Mouse (Mus musculus) heart, postnatal 0 days (tissue): Measurements from ENCODE around the gene Tbc1d13. TPM values are rescaled to one million over a fixed set of nuclear protein-coding genes. Genes with fewer than 3 reads are reported as not detected.
"Not testable (repeated sequence)": the region's sequence is repeated elsewhere in the genome, so short reads cannot be mapped to it uniquely, and the experiment has no call there.

Experiments
- ATAC-seq: fragments of 200-750 bp; cut with Nextera tagmentation; 2 replicates; pipeline ENCODE4 v1.8.0; 2017; ENCODE audit warnings: low read depth, moderate number of reproducible peaks, moderate library complexity; ENCODE audit not compliant: insufficient read depth
- DNase-seq: peaks from one replicate; pipeline ENCODE4 v3.0.0-alpha.2; 2016; ENCODE audit warnings: low spot score
- H3K27ac ChIP-seq: fragments of 300-500 bp; sonication (generic); 2 replicates; pipeline ENCODE4 v1.5.1; 2014; ENCODE audit warnings: low read depth, mild to moderate bottlenecking
- H3K27me3 ChIP-seq: fragments of 300-500 bp; sonication (generic); 2 replicates; pipeline ENCODE4 v1.6.1; 2014; ENCODE audit warnings: low read length, mixed read lengths; ENCODE audit not compliant: control insufficient read depth, insufficient read depth
- H3K36me3 ChIP-seq: fragments of 300-500 bp; sonication (generic); replicated peaks from 2 replicates; pipeline ENCODE4 v1.6.1; 2014; ENCODE audit warnings: low read length, mixed read lengths; ENCODE audit not compliant: control insufficient read depth, insufficient read depth
- H3K4me1 ChIP-seq: fragments of 300-500 bp; sonication (generic); 2 replicates; pipeline ENCODE4 v1.6.1; 2014; ENCODE audit warnings: antibody characterized with exemption; ENCODE audit not compliant: control insufficient read depth, insufficient read depth
- H3K4me2 ChIP-seq: fragments of 300-500 bp; sonication (generic); 2 replicates; pipeline ENCODE4 v1.6.1; 2014; ENCODE audit warnings: low read depth, mild to moderate bottlenecking, low read length, moderate library complexity
- H3K4me3 ChIP-seq: fragments of 300-500 bp; sonication (generic); 2 replicates; pipeline ENCODE4 v1.5.1; 2014; ENCODE audit warnings: low read depth, low read length
- H3K9ac ChIP-seq: fragments of 300-500 bp; sonication (generic); replicated peaks from 2 replicates; pipeline ENCODE4 v1.6.1; 2014; ENCODE audit warnings: low read depth, low read length, mixed read lengths
- H3K9me3 ChIP-seq: fragments of 300-500 bp; sonication (generic); replicated peaks from 2 replicates; pipeline ENCODE4 v1.6.1; 2016; ENCODE audit warnings: low read length; ENCODE audit not compliant: control insufficient read depth
- CTCF ChIP-seq: IDR thresholded peaks from 2 replicates; pipeline ENCODE4 v1.5.1; 2016; ENCODE audit warnings: antibody characterized with exemption, control low read depth, low read depth
- EP300 ChIP-seq: IDR thresholded peaks from 2 replicates; pipeline ENCODE4 v1.6.1; 2016; ENCODE audit warnings: antibody characterized with exemption, low read depth
- WGBS: fragments of 180-500 bp; shearing (Covaris S2); extraction: QIAGEN DNeasy Blood & Tissue Kit; methylation state at CpG from one replicate; pipeline ENCODE4 v1.1.7; 2014; 5-methylcytosine and 5-hydroxymethylcytosine counted together
- polyA plus RNA-seq: library from polyadenylated mRNA; unstranded; fragments of >200 nt; fragmentation: Nextera tagmentation; extraction: Ambion mirVana; gene quantifications from 2 replicates; pipeline ENCODE4 v1.2.1, GENCODE M21; 2015
- total RNA-seq: library from RNA; depleted of rRNA; stranded (reverse); fragments of >200 nt; gene quantifications from 2 replicates; pipeline ENCODE4 v1.2.3, GENCODE M21; 2014; ENCODE audit warnings: low replicate concordance

Tbc1d13 gene
- total and polyA plus RNA-seq, 2 experiments from 2014 or later: 2.9 to 21.4 TPM

DNA sequence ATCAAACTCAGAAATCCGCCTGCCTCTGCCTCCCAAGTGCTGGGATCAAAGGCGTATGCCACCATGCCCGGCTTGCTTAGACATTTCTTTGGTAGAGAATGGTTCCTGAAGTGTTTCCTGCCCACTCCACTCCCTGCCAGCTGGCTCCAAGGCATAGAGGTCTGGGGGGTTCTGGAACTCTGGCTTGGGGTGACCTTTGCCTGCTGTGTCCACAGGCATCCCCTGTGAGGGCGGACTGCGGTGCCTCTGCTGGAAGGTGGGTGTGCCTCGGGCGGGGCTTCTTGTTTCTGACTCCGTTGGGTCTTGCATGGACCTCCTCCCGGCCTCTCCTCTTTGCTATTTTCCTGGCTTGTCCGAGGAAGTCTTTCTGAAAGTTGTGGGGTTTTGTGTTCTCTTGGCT, 2.9 kb downstream of the Tbc1d13 start:
- 90% methylated on average over 10 of the region's 10 CpGs for WGBS
- no peaks in the 10 kb centered on the region for H3K27me3 ChIP-seq

GRCm38 (mm10) chr2:30140021-30140420, 6.5 kb downstream of the Tbc1d13 start:
- ATAC-seq, H3K27me3 ChIP-seq, DNase-seq, H3K4me2 ChIP-seq, H3K27ac ChIP-seq, H3K4me1 ChIP-seq, H3K9ac ChIP-seq, H3K4me3 ChIP-seq, H3K9me3 ChIP-seq: not testable (repeated sequence)
- H3K36me3 ChIP-seq: peaks cover 67% of the 10 kb centered on the region
- WGBS: 74% methylated on average over 4 of the region's 4 CpGs

More for the DNA sequence above, 2.9 kb downstream of the Tbc1d13 start:
- Histone ChIP-seq H3K9me3 (no peaks in the 10 kb centered on the region), H3K36me3 (peaks cover 33% of the 10 kb centered on the region), H3K27ac (no peak overlapping the region), H3K9ac (no peak overlapping the region), H3K4me1 (peaks cover 20% of the 10 kb centered on the region), H3K4me2 (no peak overlapping the region), H3K4me3 (no peak overlapping the region)
- ATAC-seq (no peak), DNase-seq (no peak)
- TF ChIP-seq CTCF (no peak), EP300 (no peak)

- TF ChIP-seq CTCF: no peak
- no peak for TF ChIP-seq EP300
- H3K4me2 ChIP-seq: no peak overlapping the region
- no peaks in the 10 kb centered on the region for H3K4me1 ChIP-seq
- no peak overlapping the region for H3K27ac ChIP-seq
- ATAC-seq: no peak
- H3K27me3 ChIP-seq: no peaks in the 10 kb centered on the region
- DNase-seq: no peak
- 97% methylated on average over 4 of the region's 4 CpGs for WGBS
- no peak overlapping the region for H3K9ac ChIP-seq
- H3K9me3 ChIP-seq: no peaks in the 10 kb centered on the region
- peaks cover 89% of the 10 kb centered on the region for H3K36me3 ChIP-seq
- no peak overlapping the region for H3K4me3 ChIP-seq
These were observed 10.9 kb downstream of the Tbc1d13 start for GRCm38 (mm10) chr2:30144436-30144835.

DNA sequence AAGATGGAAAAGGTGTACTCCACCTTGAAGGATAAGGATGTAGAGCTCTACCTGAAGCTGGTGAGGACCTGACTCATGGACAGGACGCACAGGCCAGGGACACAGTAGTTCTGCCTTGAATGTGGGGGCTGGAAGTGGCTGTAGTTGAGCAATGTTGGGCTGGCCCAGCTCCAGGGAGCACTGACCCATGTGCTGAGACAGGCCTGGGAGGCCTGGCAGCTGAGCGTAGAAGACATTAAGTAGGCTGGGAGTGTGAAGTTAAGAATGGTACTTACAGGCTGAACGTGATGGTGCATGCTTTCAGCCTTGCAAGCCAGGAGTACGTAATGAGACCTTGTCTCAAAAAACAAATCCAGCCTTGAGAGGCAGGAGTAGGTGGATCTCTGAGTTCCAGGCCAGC, 13.9 kb downstream of the Tbc1d13 start:
- H3K27ac ChIP-seq: no peak overlapping the region
- no peak overlapping the region for H3K4me3 ChIP-seq
- ATAC-seq (no peak), DNase-seq (no peak)
- H3K9me3 ChIP-seq: no peaks in the 10 kb centered on the region
- H3K27me3 ChIP-seq: no peaks in the 10 kb centered on the region
- TF ChIP-seq EP300: no peak
- no peak for TF ChIP-seq CTCF
- H3K4me1 ChIP-seq: no peaks in the 10 kb centered on the region
- no peak overlapping the region for H3K4me2 ChIP-seq
- peaks cover 89% of the 10 kb centered on the region for H3K36me3 ChIP-seq
- 83% methylated on average over 4 of the region's 4 CpGs for WGBS
- H3K9ac ChIP-seq: no peak overlapping the region

- H3K27ac ChIP-seq: no peak overlapping the region
- H3K36me3 ChIP-seq: peaks cover 50% of the 10 kb centered on the region
- no peaks in the 10 kb centered on the region for H3K9me3 ChIP-seq
- no peaks in the 10 kb centered on the region for H3K27me3 ChIP-seq
- WGBS: 85% methylated on average over 11 of the region's 11 CpGs
- DNase-seq (no peak), ATAC-seq (no peak)
- TF ChIP-seq EP300 (no peak), CTCF (no peak)
- no peak overlapping the region for H3K4me2 ChIP-seq
- no peak overlapping the region for H3K4me3 ChIP-seq
- no peak overlapping the region for H3K9ac ChIP-seq
- H3K4me1 ChIP-seq: no peaks in the 10 kb centered on the region
These were observed 18.3 kb downstream of the Tbc1d13 start for GRCm38 (mm10) chr2:30151840-30152239.

DNA sequence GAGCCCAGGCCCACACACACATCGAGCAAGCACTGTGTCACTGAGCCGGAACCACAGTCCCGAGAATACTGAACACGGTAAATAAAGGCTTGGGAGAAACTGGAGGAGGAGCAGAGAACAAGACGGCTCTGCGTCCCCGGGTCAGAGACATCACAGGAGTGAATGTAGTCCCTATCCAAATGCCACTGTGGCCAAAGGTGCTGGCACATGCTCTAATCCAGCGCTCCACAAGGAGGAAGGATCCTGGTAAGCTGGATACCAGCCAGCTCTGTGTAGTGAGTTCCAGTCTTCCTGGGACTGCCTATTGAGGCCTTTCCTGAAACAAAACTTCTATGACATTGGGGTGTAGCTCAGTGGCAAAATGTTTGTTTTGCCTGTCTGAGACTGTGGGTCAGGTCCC, 19.1 kb downstream of the Tbc1d13 start:
- ATAC-seq (no peak), DNase-seq (no peak)
- Histone ChIP-seq H3K4me1 (no peaks in the 10 kb centered on the region), H3K36me3 (peaks cover 43% of the 10 kb centered on the region), H3K9me3 (no peaks in the 10 kb centered on the region), H3K4me2 (no peak overlapping the region), H3K27ac (no peak overlapping the region), H3K9ac (no peak overlapping the region), H3K4me3 (no peak overlapping the region), H3K27me3 (no peaks in the 10 kb centered on the region)
- WGBS: 82% methylated on average over 8 of the region's 8 CpGs
- no peak for TF ChIP-seq CTCF
- TF ChIP-seq EP300: no peak

DNA sequence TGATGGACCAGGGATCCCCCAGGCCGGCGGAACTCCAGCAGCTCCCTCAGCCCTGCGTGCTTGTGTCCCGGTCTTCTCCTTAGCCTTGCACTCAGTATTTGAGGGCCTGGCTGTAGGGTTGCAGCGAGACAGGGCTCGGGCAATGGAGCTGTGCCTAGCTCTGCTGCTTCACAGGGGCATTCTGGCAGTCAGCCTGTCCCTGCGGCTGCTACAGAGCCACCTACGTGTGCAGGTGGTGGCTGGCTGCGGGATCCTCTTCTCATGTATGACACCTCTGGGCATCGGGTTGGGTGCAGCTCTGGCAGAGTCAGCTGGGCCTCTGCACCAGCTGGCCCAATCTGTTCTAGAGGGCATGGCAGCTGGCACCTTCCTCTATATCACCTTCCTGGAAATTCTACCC, 26.3 kb downstream of the Tbc1d13 start:
- WGBS: 70% methylated on average over 7 of the region's 10 CpGs
- not testable (repeated sequence) for H3K9me3 ChIP-seq, DNase-seq, H3K4me1 ChIP-seq, H3K27me3 ChIP-seq, H3K4me3 ChIP-seq, H3K4me2 ChIP-seq, H3K27ac ChIP-seq, ATAC-seq, H3K36me3 ChIP-seq, H3K9ac ChIP-seq
